22 mouse cellular contexts compared by ENCODE assay signal in genomic region chr13:115655134-115655533, GRCm38 (mm10).
"Had no signal": no experiment of that assay in that cellular context is flagged by ENCODE, and none has a peak within 500 bp of the region (broad histone marks: within the 10 kb centered on the region; RNA-seq: fewer than 3 reads in every experiment).

No protein-coding gene starts in this region.

- H3K9ac ChIP-seq: limb, embryonic 13.5 days; liver, embryonic 12.5 days; liver, embryonic 15.5 days; midbrain, embryonic 13.5 days; neural tube, embryonic 12.5 days; neural tube, embryonic 15.5 days had no signal

- DNase-seq: kidney, adult 2 months; kidney, postnatal 25 days; layer of hippocampus, adult 9-11 months; liver; lung, adult 18-20 months; right cerebral cortex, adult 18-20 months; right cerebral cortex, postnatal 14 days; right cerebral cortex, postnatal 4 days; thymus, adult 2 months; thymus, postnatal 14 days; thymus, postnatal 4 days had no signal

- ATAC-seq: liver, embryonic 12.5 days; midbrain, embryonic 13.5 days had no signal

- H3K36me3 ChIP-seq: limb, embryonic 10.5 days; limb, embryonic 13.5 days; liver, embryonic 12.5 days; liver, embryonic 15.5 days; midbrain, embryonic 13.5 days; neural tube, embryonic 12.5 days; neural tube, embryonic 15.5 days had no signal

- H3K4me2 ChIP-seq: limb, embryonic 13.5 days; liver, embryonic 12.5 days; liver, embryonic 15.5 days; midbrain, embryonic 13.5 days; neural tube, embryonic 12.5 days; neural tube, embryonic 15.5 days had no signal

- H3K4me1 ChIP-seq: limb, embryonic 10.5 days; limb, embryonic 13.5 days; liver, embryonic 12.5 days; liver, embryonic 15.5 days; midbrain, embryonic 13.5 days; neural tube, embryonic 12.5 days; neural tube, embryonic 15.5 days had no signal

- H3K4me3 ChIP-seq: layer of hippocampus, adult 2 months; limb, embryonic 10.5 days; limb, embryonic 13.5 days; liver, embryonic 12.5 days; liver, embryonic 15.5 days; midbrain, embryonic 13.5 days; neural tube, embryonic 12.5 days; neural tube, embryonic 15.5 days had no signal

- H3K9me3 ChIP-seq: limb, embryonic 10.5 days; limb, embryonic 13.5 days; liver, embryonic 12.5 days; liver, embryonic 15.5 days; midbrain, embryonic 13.5 days; neural tube, embryonic 12.5 days; neural tube, embryonic 15.5 days had no signal

- H3K27ac ChIP-seq: kidney, postnatal 0 days; layer of hippocampus, adult 2 months; limb, embryonic 10.5 days; limb, embryonic 13.5 days; liver, embryonic 12.5 days; liver, embryonic 15.5 days; macrophage; midbrain, embryonic 13.5 days; neural tube, embryonic 12.5 days; neural tube, embryonic 15.5 days; stomach, postnatal 0 days had no signal

- H3K27me3 ChIP-seq: limb, embryonic 13.5 days; liver, embryonic 12.5 days; liver, embryonic 15.5 days; midbrain, embryonic 13.5 days; neural tube, embryonic 12.5 days; neural tube, embryonic 15.5 days had no signal
